Mouse (Mus musculus): ENCODE data around the gene Agap1.

DNA sequence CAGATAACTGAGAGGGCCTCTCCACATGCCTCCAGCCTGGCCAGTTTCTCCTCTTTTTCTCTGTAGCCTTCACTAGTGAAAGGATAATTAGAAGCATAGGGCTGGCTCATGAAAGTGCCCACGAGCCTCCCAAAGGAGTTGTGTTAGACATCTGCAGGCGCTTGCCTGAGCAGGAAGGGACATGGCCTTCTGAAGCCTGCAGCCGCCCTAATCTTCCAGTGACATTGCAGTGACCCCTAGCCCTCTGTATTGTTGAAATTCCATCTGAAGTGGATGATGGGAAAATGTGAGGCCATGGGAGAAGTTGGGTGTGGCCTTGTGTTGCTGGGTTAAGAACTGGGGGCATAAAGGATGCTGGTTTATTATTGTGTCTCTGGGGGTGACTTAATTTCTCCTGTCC lies 269.5 kb downstream of the Agap1 start:
- TF ChIP-seq POLR2A (IDR thresholded peaks at IDR 0.05; ENCODE audit: extremely low read depth, insufficient read depth, low read length) (no peak), CTCF (IDR thresholded peaks at IDR 0.05; ENCODE audit: extremely low read depth, insufficient read depth, low read length) (no peak)

Measured in cortical plate, adult 2 months (tissue).